Mouse (Mus musculus) hindbrain, embryonic 11.5 days (tissue): ENCODE measurements at regions not wholly inside any gene's neighbourhood (a gene's known extent, or its start where the extent isn't known, plus 50 kb on each side); places are given as distances from the start of the nearest gene placed in this dataset.

Experiments
- ATAC-seq: fragments of 200-750 bp; cut with Nextera tagmentation; 2 replicates; pipeline ENCODE4 v1.8.0; 2017; ENCODE audit warnings: mild to moderate bottlenecking, moderate TSS enrichment, moderate library complexity; ENCODE audit not compliant: low FRiP score
- DNase-seq: peaks from one replicate; pipeline ENCODE4 v3.0.0-alpha.2; 2015; ENCODE audit warnings: low spot score
- H3K27ac ChIP-seq: fragments of 300-500 bp; sonication (generic); 2 replicates; pipeline ENCODE4 v1.5.1; 2014; ENCODE audit warnings: mild to moderate bottlenecking, low read depth, low read length
- H3K27me3 ChIP-seq: fragments of 300-500 bp; sonication (generic); 2 replicates; pipeline ENCODE4 v1.6.1; 2014; ENCODE audit warnings: mild to moderate bottlenecking, low read length, moderate library complexity, mixed read lengths; ENCODE audit not compliant: control insufficient read depth, insufficient read depth
- H3K36me3 ChIP-seq: fragments of 300-500 bp; sonication (generic); 2 replicates; pipeline ENCODE4 v1.6.1; 2014; ENCODE audit warnings: mild to moderate bottlenecking, low read length, moderate library complexity, mixed read lengths; ENCODE audit not compliant: control insufficient read depth, insufficient read depth
- H3K4me1 ChIP-seq: fragments of 300-500 bp; sonication (generic); replicated peaks from 2 replicates; pipeline ENCODE4 v1.6.1; 2014; ENCODE audit warnings: low read length, mixed read lengths; ENCODE audit not compliant: control insufficient read depth, insufficient read depth
- H3K4me2 ChIP-seq: fragments of 300-500 bp; sonication (generic); replicated peaks from 2 replicates; pipeline ENCODE4 v1.6.1; 2014; ENCODE audit warnings: mild to moderate bottlenecking, low read depth, low read length
- H3K4me3 ChIP-seq: fragments of 300-500 bp; sonication (generic); 2 replicates; pipeline ENCODE4 v1.5.1; 2014; ENCODE audit warnings: low read depth, low read length
- H3K9ac ChIP-seq: fragments of 300-500 bp; sonication (generic); 2 replicates; pipeline ENCODE4 v1.6.1; 2014; ENCODE audit warnings: low read depth, low read length
- H3K9me3 ChIP-seq: fragments of 300-500 bp; sonication (generic); 2 replicates; pipeline ENCODE4 v1.6.1; 2016; ENCODE audit warnings: low read length; ENCODE audit not compliant: control insufficient read depth
- WGBS: fragments of 180-500 bp; shearing (Covaris S2); extraction: QIAGEN DNeasy Blood & Tissue Kit; methylation state at CpG from one replicate; pipeline ENCODE4 v1.1.7; 2014; 5-methylcytosine and 5-hydroxymethylcytosine counted together

DNA sequence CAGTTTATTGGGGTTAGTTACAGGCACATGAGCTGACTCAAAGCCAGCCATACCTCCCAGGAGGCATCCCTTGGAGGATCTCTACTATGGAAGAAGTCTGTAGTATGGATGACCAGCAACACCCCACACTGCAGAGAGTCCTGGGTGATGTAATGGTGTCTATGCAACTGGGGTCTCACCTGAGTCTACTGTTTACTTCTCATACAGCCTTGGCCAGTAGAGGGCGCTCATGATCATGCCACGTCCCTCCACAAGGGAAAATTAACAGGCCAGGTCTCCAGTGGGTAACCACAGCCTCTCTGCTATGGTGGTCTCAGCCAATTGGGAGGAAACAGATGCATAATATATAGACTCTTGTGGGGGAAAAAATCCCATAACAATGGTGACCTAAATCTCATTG is 111.7 kb downstream of the Cdh26 start:
- Histone ChIP-seq H3K36me3 (no peaks in the 10 kb centered on the region), H3K9ac (no peak overlapping the region), H3K9me3 (no peaks in the 10 kb centered on the region), H3K27ac (no peak overlapping the region), H3K27me3 (no peaks in the 10 kb centered on the region), H3K4me3 (no peak overlapping the region), H3K4me2 (no peak overlapping the region), H3K4me1 (0 out of 2 replicates have a peak, but pooled peaks cover 2% of the 10 kb centered on the region)
- WGBS: 12% methylated on average over 2 of the region's 2 CpGs
- DNase-seq (peak; percentile 45), ATAC-seq (no peak)

DNA sequence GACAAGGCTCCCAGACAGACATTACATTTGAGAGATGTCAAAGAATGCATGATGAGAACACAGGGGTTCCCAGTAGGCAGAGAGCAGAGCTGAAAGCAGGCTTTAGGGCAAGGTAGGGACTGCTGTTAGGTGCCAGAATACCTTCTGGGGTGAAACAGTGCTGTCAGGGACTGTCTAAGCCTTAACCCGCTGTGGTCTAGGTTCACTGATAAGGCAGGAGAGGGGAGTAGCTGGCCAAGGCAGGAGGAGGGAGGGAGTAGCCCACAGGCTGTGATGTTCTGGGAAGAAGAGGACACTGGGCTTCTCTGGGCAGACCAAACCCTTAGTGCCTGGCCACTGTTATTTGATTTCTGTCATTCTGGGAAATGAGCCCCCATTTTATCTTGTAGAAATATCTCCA is 114.1 kb downstream of the Cdh26 start:
- ATAC-seq (no peak), DNase-seq (no peak)
- Histone ChIP-seq H3K4me2 (no peak overlapping the region), H3K4me3 (no peak overlapping the region), H3K4me1 (0 out of 2 replicates have a peak, but pooled peaks cover 2% of the 10 kb centered on the region), H3K9me3 (no peaks in the 10 kb centered on the region), H3K9ac (no peak overlapping the region), H3K36me3 (no peaks in the 10 kb centered on the region), H3K27me3 (no peaks in the 10 kb centered on the region), H3K27ac (no peak overlapping the region)
- 61% methylated on average over 1 of the region's 1 CpGs for WGBS

DNA sequence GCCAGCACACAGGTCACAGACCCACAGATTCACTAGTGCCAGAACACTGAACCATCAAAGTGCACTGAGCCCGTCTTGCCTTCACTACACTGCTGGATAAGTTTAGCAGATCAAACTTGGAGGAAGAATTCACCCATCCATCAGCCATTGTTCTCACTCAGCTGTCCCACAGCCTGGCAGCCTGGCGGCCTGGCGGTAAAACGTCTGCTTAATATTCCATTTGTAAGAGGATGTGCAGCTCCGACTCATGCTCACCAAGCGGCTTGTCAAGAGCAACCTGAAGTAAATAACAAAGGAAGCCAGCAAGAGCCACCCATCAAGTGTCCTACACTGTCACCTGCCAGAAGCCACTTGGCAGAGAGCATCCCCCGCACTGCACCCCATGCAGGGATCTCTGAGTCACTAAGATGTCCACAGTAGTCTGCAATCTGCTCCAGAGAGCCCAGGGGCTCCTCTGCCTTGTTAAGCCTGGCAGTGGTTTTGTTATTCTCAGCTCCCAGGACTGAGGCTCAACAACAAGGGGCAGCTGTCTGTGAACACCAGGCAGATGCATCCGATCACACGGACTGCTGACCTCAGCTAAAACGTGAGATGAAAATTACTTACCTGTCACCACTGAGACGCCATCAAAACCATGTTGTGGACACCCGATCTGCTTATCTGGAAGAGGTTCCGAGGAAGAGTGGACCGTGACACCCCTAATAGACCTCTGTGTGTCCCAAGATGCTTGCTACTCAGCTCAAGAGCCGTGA is 115.4 kb downstream of the Cdh26 start:
- H3K36me3 ChIP-seq: no peaks in the 10 kb centered on the region
- no peak overlapping the region for H3K4me2 ChIP-seq
- H3K27ac ChIP-seq: no peak overlapping the region
- 0 out of 2 replicates have a peak, but pooled peaks cover 2% of the 10 kb centered on the region for H3K4me1 ChIP-seq
- H3K9ac ChIP-seq: no peak overlapping the region
- no peak overlapping the region for H3K4me3 ChIP-seq
- 69% methylated on average over 15 of the region's 15 CpGs for WGBS
- H3K9me3 ChIP-seq: no peaks in the 10 kb centered on the region
- H3K27me3 ChIP-seq: no peaks in the 10 kb centered on the region
- ATAC-seq (no peak), DNase-seq (peak; percentile 24)

DNA sequence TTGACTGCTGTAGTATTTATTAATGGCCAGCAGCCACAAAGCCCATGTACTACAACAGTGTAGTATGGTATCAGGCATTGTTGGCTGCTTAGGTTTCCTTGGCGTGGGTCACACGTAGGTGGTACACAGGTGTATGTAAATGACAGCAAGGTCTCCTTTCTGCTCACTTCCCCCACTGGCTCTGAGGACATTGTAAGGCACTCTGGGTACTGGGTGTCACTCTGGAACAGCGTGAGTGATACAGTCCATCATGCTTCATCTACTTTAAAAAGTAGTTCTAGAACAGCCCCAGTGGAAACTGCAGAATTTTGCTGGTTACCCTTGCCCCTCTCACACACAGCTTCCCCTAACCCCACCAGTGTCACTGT is 116.0 kb downstream of the Cdh26 start:
- Histone ChIP-seq H3K4me2 (no peak overlapping the region), H3K27me3 (no peaks in the 10 kb centered on the region), H3K9ac (no peak overlapping the region), H3K4me1 (0 out of 2 replicates have a peak, but pooled peaks cover 2% of the 10 kb centered on the region), H3K9me3 (no peaks in the 10 kb centered on the region), H3K4me3 (no peak overlapping the region), H3K27ac (no peak overlapping the region), H3K36me3 (no peaks in the 10 kb centered on the region)
- DNase-seq: no peak
- WGBS: 89% methylated on average over 3 of the region's 3 CpGs
- ATAC-seq: no peak

DNA sequence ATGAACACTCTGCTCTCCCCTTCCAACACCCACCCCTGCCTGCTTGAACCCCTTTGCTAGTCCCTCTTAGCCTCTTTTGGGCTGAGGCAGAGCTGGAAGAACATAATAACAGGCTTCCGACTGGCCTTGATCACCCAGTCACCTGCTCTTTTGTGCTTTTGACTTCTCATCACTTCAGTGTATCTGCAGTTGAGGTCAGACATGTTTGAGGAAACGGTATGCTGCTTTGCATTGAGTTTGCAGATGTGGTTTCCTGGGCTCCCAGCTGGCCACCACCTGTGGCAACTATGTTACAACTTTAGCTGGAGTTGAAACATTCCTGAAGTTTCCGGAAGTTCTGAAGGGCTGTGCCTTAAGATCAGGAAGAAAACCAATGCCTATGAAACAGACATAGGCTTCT is 116.6 kb downstream of the Cdh26 start:
- Histone ChIP-seq H3K27ac (no peak overlapping the region), H3K4me3 (no peak overlapping the region), H3K4me2 (no peak overlapping the region), H3K4me1 (0 out of 2 replicates have a peak, but pooled peaks cover 2% of the 10 kb centered on the region), H3K36me3 (no peaks in the 10 kb centered on the region), H3K9me3 (no peaks in the 10 kb centered on the region), H3K27me3 (no peaks in the 10 kb centered on the region), H3K9ac (no peak overlapping the region)
- ATAC-seq (no peak), DNase-seq (no peak)
- WGBS: 73% methylated on average over 3 of the region's 3 CpGs

DNA sequence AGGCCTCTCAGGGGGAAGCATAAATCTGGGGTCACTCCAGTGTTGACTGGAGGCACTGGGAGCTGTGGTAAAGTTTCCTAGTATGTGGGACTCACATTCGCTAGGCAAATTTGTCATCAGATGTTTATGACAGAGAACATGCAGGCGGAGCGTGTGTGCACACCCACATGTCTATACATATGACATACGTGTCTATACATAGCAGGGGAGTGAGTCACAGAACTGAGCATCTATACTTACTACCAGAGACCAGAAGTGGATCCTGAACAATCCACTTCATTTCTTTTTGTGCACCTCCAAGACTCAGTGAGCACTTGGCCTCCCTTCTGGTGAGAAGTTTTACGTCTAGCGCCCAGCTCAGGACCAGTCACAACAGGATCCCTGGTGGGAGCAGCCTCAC is 118.6 kb downstream of the Cdh26 start:
- Histone ChIP-seq H3K9ac (no peak overlapping the region), H3K9me3 (no peaks in the 10 kb centered on the region), H3K4me1 (0 out of 2 replicates have a peak, but pooled peaks cover 2% of the 10 kb centered on the region), H3K4me3 (no peak overlapping the region), H3K27me3 (no peaks in the 10 kb centered on the region), H3K4me2 (no peak overlapping the region), H3K36me3 (no peaks in the 10 kb centered on the region), H3K27ac (no peak overlapping the region)
- 90% methylated on average over 6 of the region's 6 CpGs for WGBS
- ATAC-seq: no peak
- DNase-seq: no peak

DNA sequence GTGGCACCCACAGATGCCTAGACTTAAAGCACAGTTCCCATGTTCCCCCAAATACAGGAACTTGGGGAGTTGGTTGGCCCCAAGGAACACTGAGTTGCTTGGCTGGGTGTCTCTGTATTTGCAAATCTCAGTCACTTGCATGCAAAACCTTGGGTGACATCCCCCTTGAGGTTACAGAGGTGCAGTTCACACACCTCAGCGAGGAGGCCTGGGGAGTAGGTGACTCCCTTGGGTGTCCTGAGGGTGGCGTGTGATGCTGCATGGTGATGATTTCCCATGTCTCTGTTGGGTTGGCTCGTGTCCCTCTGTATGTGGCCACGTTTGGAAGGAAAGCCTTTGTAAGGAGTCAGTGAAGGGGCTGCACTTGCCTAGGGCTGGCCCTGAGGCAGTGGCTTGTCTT is 123.4 kb downstream of the Cdh26 start:
- no peak for ATAC-seq

DNA sequence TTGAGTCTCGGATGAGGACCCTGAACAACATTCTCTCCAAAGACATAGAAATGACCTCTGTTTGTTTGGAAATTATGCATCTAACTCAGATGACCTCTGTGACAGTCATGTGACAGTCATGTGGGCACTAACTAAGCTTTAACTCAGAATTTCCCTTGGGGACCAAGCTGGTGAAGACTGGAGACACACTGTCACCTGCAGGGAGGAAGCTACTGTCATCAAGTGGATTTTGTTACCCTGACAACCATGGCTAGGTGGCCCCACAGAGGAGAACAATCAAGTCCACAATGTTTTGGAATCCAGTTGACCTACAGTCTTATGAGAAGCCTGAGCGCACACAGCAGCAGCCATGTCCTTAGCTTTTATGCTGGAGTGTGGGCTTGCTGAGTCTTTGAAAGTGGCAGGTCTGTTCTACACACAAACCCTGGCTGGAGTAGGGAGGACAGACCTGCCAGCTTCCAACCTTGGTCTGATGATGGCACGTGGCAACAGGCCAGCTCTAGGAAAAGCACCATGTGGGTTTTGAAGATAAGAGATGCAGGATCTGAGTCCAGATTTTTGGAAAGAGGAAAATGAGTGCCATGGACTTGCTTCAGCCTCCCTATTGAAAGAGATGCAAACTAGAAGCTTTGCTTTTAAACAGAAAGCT is 125.5 kb downstream of the Cdh26 start:
- 70% methylated on average over 3 of the region's 3 CpGs for WGBS
- no peak for ATAC-seq
- Histone ChIP-seq H3K4me3 (no peak overlapping the region), H3K36me3 (no peaks in the 10 kb centered on the region), H3K4me1 (no peaks in the 10 kb centered on the region), H3K27me3 (no peaks in the 10 kb centered on the region), H3K9ac (no peak overlapping the region), H3K4me2 (no peak overlapping the region), H3K27ac (no peak overlapping the region), H3K9me3 (no peaks in the 10 kb centered on the region)
- DNase-seq: no peak

More for the DNA sequence above, 123.4 kb downstream of the Cdh26 start:
- Histone ChIP-seq H3K27ac (no peak overlapping the region), H3K27me3 (no peaks in the 10 kb centered on the region), H3K4me2 (no peak overlapping the region), H3K9ac (no peak overlapping the region), H3K4me3 (no peak overlapping the region), H3K36me3 (no peaks in the 10 kb centered on the region), H3K9me3 (no peaks in the 10 kb centered on the region), H3K4me1 (no peaks in the 10 kb centered on the region)
- no peak for DNase-seq
- WGBS: 70% methylated on average over 4 of the region's 4 CpGs

DNA sequence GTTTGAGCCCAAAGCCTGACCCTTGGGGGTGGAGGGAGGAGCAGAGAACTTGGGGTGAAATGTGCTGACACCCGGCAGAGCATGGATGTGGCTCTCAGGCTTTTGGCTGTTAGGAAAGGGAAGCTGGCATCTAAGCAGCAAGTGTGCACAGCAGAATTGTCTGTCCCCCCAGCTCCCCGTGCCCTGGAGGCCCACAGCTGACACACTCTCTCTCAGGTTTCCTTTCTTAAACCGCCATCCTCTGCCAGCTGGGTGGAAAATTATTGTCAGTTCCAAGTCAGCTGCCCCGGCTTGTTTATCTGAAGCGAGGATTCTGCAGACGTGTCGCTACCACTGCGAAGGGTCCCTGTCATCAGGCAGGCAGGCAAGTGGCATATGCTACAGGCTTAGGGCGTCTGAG is 127.6 kb downstream of the Cdh26 start:
- H3K27me3 ChIP-seq: no peaks in the 10 kb centered on the region
- no peak overlapping the region for H3K4me3 ChIP-seq
- no peaks in the 10 kb centered on the region for H3K36me3 ChIP-seq
- no peak overlapping the region for H3K4me2 ChIP-seq
- DNase-seq (no peak), ATAC-seq (no peak)
- WGBS: 84% methylated on average over 9 of the region's 9 CpGs
- no peaks in the 10 kb centered on the region for H3K9me3 ChIP-seq
- H3K27ac ChIP-seq: no peak overlapping the region
- no peak overlapping the region for H3K9ac ChIP-seq
- H3K4me1 ChIP-seq: no peaks in the 10 kb centered on the region
